Mouse (Mus musculus) small intestine, adult 2 months (tissue): ENCODE results near the gene Epm2aip1. TPM values are rescaled to one million over a fixed set of nuclear protein-coding genes. Genes with fewer than 3 reads are reported as not detected.

Experiments
- H3K27ac ChIP-seq: fragments of 200-500 bp; 2 replicates; pipeline ENCODE4 v1.5.1; 2012; ENCODE audit warnings: low read depth, low read length, control low read depth, inconsistent platforms; ENCODE audit not compliant: insufficient read depth
- H3K27me3 ChIP-seq: fragments of 200-500 bp; 2 replicates; pipeline ENCODE4 v1.6.1; 2012; ENCODE audit warnings: mild to moderate bottlenecking, moderate library complexity, low read length, inconsistent platforms; ENCODE audit not compliant: control insufficient read depth, insufficient read depth
- H3K36me3 ChIP-seq: fragments of 200-500 bp; 2 replicates; pipeline ENCODE4 v1.6.1; 2012; ENCODE audit warnings: mild to moderate bottlenecking, low read length, control low read depth, inconsistent platforms; ENCODE audit not compliant: control insufficient read depth, insufficient read depth
- H3K4me1 ChIP-seq: fragments of 200-500 bp; 2 replicates; pipeline ENCODE4 v1.6.1; 2012; ENCODE audit warnings: low read length, inconsistent platforms, mixed read lengths; ENCODE audit not compliant: control insufficient read depth, insufficient read depth, insufficient read length
- H3K4me3 ChIP-seq: fragments of 200-500 bp; 2 replicates; pipeline ENCODE4 v1.5.1; 2012; ENCODE audit warnings: low read depth, mild to moderate bottlenecking, control low read depth, inconsistent platforms, low read length, moderate library complexity
- CTCF ChIP-seq: fragments of 200-500 bp; IDR thresholded peaks from 2 replicates; pipeline ENCODE4 v1.5.1; 2012; ENCODE audit warnings: low read depth, mild to moderate bottlenecking, control low read depth, inconsistent platforms, low read length, moderate library complexity, mixed read lengths; ENCODE audit not compliant: insufficient replicate concordance, insufficient read length; ENCODE audit errors: extremely low read depth
- POLR2A ChIP-seq: fragments of 200-500 bp; IDR thresholded peaks from 2 replicates; pipeline ENCODE4 v1.6.1; 2012; ENCODE audit warnings: low read depth, mild to moderate bottlenecking, control low read depth, inconsistent platforms, low read length, moderate library complexity
- WGBS: fragments of 180-500 bp; shearing (Covaris S2); methylation state at CpG from one replicate; pipeline ENCODE4 v1.1.7; 2018; 5-methylcytosine and 5-hydroxymethylcytosine counted together
- polyA plus RNA-seq: library from polyadenylated mRNA; depleted of rRNA; stranded (reverse); fragments of >200 nt; gene quantifications from 2 replicates; pipeline ENCODE4 v1.2.3, GENCODE M21; 2012

The Epm2aip1 gene
- polyA plus RNA-seq, 1 experiment = 2.1 TPM

- H3K27me3 ChIP-seq = no peaks in the 10 kb centered on the region
- no peak for TF ChIP-seq CTCF
- H3K36me3 ChIP-seq = peaks cover 41% of the 10 kb centered on the region
- no peaks in the 10 kb centered on the region for H3K4me1 ChIP-seq
- H3K27ac ChIP-seq = no peak overlapping the region
- WGBS = 81% methylated on average over 6 of the region's 6 CpGs
- no peak overlapping the region for H3K4me3 ChIP-seq
These were observed 26.2 kb upstream of the Epm2aip1 start for GRCm38 (mm10) chr9:111245546-111245945.

- no peak overlapping the region for H3K27ac ChIP-seq
- 81% methylated on average over 3 of the region's 3 CpGs for WGBS
- H3K36me3 ChIP-seq = peaks cover 44% of the 10 kb centered on the region
- no peaks in the 10 kb centered on the region for H3K27me3 ChIP-seq
- no peak for TF ChIP-seq POLR2A
- peak; percentile 27; the same call in 1 of the 2 replicates for TF ChIP-seq CTCF
- no peaks in the 10 kb centered on the region for H3K4me1 ChIP-seq
- H3K4me3 ChIP-seq = no peak overlapping the region
These were observed 24.0 kb upstream of the Epm2aip1 start for GRCm38 (mm10) chr9:111247682-111248246.

DNA sequence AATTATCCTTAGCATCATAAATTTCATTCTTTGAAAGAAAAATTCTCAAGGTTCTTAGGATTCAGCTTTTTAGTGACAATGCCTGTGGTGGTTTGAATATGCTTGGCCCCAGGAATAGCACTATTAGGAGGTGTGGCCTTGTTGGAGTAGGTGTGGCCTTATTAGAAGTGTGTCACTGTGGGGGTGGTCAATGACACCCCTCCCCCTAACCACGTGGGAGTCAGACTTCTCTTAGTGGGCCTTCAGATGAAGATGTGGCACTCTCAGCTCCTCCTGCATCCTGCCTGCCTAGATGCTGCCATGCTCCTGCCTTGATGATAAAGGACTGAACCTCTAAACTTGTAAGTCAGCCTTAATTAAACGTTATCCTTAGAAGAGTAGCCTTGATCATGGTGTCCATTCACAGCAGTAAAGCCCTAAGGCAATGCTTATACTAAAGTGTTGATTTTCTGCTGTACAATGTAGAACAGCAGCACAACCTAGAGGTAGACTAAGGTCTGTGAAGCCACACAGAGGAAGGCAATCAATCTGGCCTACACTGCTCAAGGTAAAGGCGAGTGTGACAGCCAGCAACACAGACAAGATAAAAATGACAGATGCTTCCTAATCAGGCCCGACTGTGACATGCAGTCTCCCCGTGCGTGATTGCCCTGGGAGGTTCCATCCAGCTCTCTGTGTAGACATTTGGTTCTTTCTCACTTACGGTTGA lies 19.4 kb upstream of the Epm2aip1 start:
- peaks cover 57% of the 10 kb centered on the region for H3K36me3 ChIP-seq
- H3K4me3 ChIP-seq = no peak overlapping the region
- no peak overlapping the region for H3K27ac ChIP-seq
- 75% methylated on average over 7 of the region's 7 CpGs for WGBS
- no peaks in the 10 kb centered on the region for H3K4me1 ChIP-seq
- no peaks in the 10 kb centered on the region for H3K27me3 ChIP-seq
- TF ChIP-seq CTCF (no peak), POLR2A (no peak)

GRCm38 (mm10) chr9:111260360-111260985 lies 11.3 kb upstream of the Epm2aip1 start:
- H3K27me3 ChIP-seq = no peaks in the 10 kb centered on the region
- no peak overlapping the region for H3K27ac ChIP-seq
- no peak overlapping the region for H3K4me3 ChIP-seq
- no peak for TF ChIP-seq CTCF
- TF ChIP-seq POLR2A = no peak
- H3K4me1 ChIP-seq = no peaks in the 10 kb centered on the region
- WGBS = 8% methylated on average over 1 of the region's 1 CpGs
- H3K36me3 ChIP-seq = peaks cover 59% of the 10 kb centered on the region

- TF ChIP-seq POLR2A (no peak), CTCF (no peak)
- peaks cover 57% of the 10 kb centered on the region for H3K36me3 ChIP-seq
- WGBS = 88% methylated on average over 4 of the region's 4 CpGs
These were observed 10.4 kb upstream of the Epm2aip1 start for GRCm38 (mm10) chr9:111261356-111261755.

DNA sequence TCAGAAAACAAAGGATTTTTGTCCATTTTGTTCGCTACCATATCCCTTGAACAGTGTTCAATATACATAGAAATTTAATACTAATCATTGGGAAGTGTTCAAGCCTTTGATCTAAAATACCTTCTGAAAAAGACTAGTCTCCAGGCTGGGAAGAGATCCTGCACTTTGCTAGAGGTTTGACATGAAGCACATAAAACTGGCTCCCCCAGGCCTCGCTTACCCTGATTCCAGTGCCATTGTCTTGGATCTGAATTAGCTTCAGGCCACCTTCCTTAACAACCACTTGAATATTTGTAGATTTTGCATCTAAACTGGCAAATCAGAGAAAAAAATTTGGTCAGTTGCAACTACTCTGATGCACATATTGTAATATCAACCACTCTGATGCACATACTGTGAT lies 3.7 kb upstream of the Epm2aip1 start:
- no peak for TF ChIP-seq CTCF
- no peak for TF ChIP-seq POLR2A
- Histone ChIP-seq H3K4me1 (no peaks in the 10 kb centered on the region), H3K36me3 (peaks cover 24% of the 10 kb centered on the region), H3K4me3 (no peak overlapping the region), H3K27me3 (no peaks in the 10 kb centered on the region), H3K27ac (no peak overlapping the region)
- over 99% methylated on average over 2 of the region's 2 CpGs for WGBS

More at GRCm38 (mm10) chr9:111261356-111261755, 10.4 kb upstream of the Epm2aip1 start:
- no peak overlapping the region for H3K4me3 ChIP-seq
- H3K27ac ChIP-seq = no peak overlapping the region
- no peaks in the 10 kb centered on the region for H3K27me3 ChIP-seq
- no peaks in the 10 kb centered on the region for H3K4me1 ChIP-seq

DNA sequence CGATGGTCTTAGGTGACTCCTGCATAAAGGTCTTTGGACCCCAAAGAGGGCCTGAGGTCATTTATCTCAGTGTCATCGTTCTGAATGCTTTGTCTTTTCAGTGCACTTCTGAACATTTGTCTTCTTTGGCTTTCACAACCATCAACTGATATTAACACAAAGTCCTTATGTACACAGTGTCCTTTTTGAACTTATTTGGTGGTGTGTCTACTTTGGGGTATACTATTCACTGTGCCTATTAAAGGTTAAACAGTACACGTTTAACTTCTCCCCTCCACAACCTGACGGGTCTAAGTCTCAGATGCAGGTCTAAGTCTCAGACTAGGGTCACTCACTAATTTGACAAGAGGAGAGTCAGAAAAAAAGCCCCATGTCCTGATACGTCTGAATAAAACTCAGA lies 1.1 kb upstream of the Epm2aip1 start:
- 6% methylated on average over 5 of the region's 5 CpGs for WGBS
- peaks cover 7% of the 10 kb centered on the region for H3K36me3 ChIP-seq
- H3K4me1 ChIP-seq = peaks cover 9% of the 10 kb centered on the region; the same call in 1 of the 2 replicates
- H3K27me3 ChIP-seq = no peaks in the 10 kb centered on the region
- peak overlapping the region; percentile 59 for H3K27ac ChIP-seq
- peak overlapping the region; percentile 63; the same call in 1 of the 2 replicates for H3K4me3 ChIP-seq
- TF ChIP-seq POLR2A (no peak), CTCF (no peak)
